Mouse (Mus musculus) gastrocnemius, postnatal 14 days (tissue): ENCODE results near the gene Cmya5. TPM values are rescaled to one million over a fixed set of nuclear protein-coding genes. Genes with fewer than 3 reads are reported as not detected.
"Not testable (repeated sequence)": the region's sequence is repeated elsewhere in the genome, so short reads cannot be mapped to it uniquely, and the experiment has no call there.

ENCODE experiments used
- DNase-seq: peaks from one replicate; pipeline ENCODE4 v3.0.0; 2021; ENCODE audit warnings: mixed read lengths
- intact Hi-C: fragments of 180-260 bp; cut with DNase I; formaldehyde crosslinking; loops from one replicate; pipeline ENCODE4 v1.15.1; 2025; ENCODE audit warnings: low total_unique reads
- long read RNA-seq, 2 experiments: library from polyadenylated mRNA; stranded (forward); transcript quantifications; one replicate each; pipeline ENCODE4 v2.0.0; 2021
- total RNA-seq, 2 experiments: library from RNA; stranded (reverse); gene quantifications; 2 replicates each; pipeline ENCODE4 v1.2.3; 2021

Cmya5 gene
- total RNA-seq = 100 to 1,000 TPM; 507 to 599 TPM
- long read RNA-seq, experiment 1, full-length matches to known transcripts = 5 of 120 reads
- long read RNA-seq, experiment 1, partial matches to known transcripts = 94 of 120 reads
- long read RNA-seq, experiment 1, other reads (novel, unspliced or antisense) = 21 of 120 reads
- long read RNA-seq, experiment 2, full-length matches to known transcripts = 13 of 112 reads
- long read RNA-seq, experiment 2, partial matches to known transcripts = 82 of 112 reads
- long read RNA-seq, experiment 2, other reads (novel, unspliced or antisense) = 17 of 112 reads

GRCm38 (mm10) chr13:93144336-93145167, at the start of gene Cmya5:
Cmya5 (minus strand) TSS chr13:93144724.
- DNase-seq = peak; percentile 93
- intact Hi-C loops = loop anchor here (5.0 kb wide), 1 partner anchor 162 kb away; no protein-coding TSS in a partner anchor

GRCm38 (mm10) chr13:93192646-93193026, 48.1 kb upstream of the Cmya5 start:
- intact Hi-C loops = no loop called here

GRCm38 (mm10) chr13:93191831-93192645, 47.5 kb upstream of the Cmya5 start, which contains the start of gene Tent2:
Tent2 (minus strand) TSS chr13:93192385.
- intact Hi-C loops = no loop called here
- peak; percentile 95 for DNase-seq

More at GRCm38 (mm10) chr13:93192646-93193026, 48.1 kb upstream of the Cmya5 start:
- DNase-seq = no peak

- intact Hi-C loops = no loop called here
- no peak for DNase-seq
Observed at GRCm38 (mm10) chr13:93189416-93189815, 44.9 kb upstream of the Cmya5 start.

DNA sequence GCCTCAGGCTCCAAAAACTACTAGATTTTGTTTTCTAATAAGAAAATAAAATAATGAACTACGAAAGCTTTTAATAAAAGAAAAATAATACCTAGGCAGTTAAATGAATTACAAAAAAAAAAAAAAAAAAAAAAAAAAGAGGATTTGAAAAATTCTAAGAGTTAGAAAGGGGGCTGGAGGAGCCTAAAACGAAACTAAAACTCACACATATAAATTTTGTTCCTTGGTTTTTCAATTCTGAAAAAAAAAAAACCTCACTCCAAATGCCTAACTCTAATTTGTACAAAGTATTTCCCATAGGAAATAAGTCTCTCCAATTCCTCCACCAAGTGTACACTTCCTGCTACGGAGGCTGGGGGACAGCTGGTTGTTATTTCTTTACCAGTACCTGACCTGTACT, 44.2 kb upstream of the Cmya5 start:
- no peak for DNase-seq
- intact Hi-C loops = no loop called here

DNA sequence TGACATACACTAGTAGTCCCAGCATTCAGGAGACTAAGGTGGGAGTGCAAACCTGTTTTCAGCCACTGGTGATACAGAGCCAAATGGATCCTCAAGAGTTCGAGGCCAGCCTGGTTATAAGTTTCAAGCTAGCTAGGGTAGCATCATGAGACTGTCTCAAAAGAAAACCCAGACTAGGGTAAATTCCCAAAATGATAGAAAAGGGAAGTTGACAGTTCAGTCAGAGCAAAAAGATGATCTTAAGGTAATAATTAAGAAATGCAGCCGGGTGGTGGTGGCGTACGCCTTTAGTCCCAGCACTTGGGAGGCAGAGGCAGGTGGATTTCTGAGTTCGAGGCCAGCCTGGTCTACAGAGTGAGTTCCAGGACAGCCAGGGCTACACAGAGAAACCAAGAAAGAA, 43.3 kb upstream of the Cmya5 start:
- DNase-seq, intact Hi-C loops: not testable (repeated sequence)

DNA sequence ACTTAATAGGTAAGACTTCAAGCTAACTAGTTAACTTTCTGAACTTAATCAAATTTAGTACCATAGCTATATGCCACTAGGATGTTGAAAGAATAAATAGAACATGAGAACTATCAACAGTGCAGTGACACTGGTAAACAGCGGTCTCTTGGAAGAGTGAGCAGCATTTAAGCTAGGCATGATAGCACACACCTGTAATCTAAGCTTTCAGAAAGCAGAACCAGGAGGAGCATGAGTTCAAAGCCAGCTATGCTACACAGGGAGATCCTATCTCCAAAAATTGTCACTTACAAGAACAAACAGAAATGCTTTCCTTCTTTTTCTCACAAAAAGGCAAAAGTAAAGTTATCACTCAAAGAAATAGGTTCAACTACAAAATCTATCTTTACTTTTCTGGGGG, 35.8 kb upstream of the Cmya5 start:
- intact Hi-C loops = no loop called here
- no peak for DNase-seq

DNA sequence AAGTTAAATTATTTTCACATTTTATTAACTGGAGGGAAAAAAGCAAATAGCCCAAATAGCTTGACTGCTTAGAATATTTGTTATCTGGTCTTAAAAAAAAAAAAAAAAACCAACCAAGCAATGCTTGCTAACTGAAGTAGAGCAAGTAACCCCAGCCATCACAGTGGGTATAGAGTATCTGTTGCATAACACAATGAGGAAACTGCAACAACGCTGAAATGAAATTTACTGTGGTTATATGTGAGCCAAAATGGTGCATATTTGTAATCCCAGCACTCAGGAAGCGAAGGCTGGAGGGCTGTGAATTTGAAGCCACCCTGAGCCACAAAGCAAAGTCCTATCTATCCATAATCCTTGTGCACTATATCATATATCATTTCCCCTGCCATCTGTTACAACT, 35.0 kb upstream of the Cmya5 start:
- no peak for DNase-seq
- intact Hi-C loops = no loop called here

DNA sequence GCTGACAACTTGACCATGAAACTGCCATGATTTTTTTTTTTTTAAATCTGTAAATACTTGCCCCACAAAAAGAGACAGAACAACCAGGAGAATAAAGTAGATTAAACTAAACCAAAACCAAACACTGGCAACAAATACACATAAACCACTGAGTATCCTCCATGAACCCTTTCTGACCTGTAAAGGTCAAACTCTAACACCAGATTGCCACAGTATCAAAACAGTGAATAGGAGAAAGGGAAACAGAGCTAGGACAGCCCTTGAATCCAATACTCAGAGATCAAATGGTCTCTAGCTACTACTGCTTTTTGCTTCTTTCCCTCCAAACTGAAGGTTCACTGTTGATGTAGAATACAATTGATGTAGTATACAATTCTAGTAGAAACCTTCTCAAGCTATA, 33.0 kb upstream of the Cmya5 start:
- intact Hi-C loops = no loop called here
- no peak for DNase-seq

DNA sequence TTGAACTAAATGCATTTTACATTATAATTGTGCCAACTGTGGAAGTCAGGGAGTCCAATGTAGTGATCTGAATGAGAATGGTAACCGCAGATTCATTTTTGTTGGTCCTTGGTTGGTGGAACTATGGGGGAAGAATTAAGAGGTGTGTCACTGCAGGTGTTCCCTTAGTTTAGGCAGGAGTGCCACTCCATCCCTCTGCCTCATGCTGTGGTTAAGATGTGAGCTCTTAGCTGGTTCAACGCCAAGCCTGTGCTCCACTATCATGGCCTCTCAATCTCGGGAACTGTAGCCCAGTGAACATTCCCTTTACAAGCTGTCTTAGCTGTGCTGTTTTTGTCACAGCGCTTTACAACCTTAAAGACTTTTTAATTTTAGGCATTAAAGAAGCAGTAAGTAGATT, 18.8 kb upstream of the Cmya5 start:
- DNase-seq = no peak
- intact Hi-C loops = no loop called here

DNA sequence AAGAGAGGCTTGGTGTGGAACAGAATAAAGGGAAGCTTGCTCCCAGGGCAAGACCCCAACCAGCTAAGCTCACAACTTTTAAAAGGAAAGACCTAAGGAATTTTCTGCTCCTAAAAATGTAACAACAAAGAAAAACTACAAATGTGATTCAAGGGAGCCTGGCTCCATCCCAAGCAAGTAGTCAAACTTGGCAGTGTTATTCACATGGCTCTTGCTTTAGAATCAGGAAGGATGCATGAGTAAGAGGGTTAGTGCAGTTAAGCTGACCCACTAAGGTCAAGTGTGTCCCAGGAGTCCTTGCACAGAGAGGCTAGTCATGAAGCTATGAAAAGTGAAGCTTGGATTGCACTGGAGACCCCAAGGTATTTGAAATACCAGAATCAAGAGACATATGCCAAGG, 17.9 kb upstream of the Cmya5 start:
- DNase-seq = no peak
- intact Hi-C loops = no loop called here

DNA sequence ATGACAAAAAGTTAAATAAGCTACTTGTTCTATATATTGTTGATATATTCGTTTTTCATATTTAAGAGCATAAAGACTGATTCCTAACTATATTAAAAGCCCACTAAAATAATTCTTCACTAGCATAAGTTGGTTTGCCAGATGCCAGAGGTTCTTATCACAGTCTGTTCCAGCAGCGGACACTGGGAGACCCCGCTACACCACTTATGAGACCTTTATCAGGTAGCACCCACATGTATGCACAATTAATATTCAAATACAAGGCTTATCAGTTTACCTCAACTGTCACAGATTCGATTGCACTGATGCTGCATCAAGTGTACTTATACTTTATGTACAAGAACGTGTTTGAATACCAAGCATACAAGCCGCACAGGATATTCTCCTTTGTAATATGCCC, 13.7 kb upstream of the Cmya5 start:
- intact Hi-C loops = no loop called here
- no peak for DNase-seq

DNA sequence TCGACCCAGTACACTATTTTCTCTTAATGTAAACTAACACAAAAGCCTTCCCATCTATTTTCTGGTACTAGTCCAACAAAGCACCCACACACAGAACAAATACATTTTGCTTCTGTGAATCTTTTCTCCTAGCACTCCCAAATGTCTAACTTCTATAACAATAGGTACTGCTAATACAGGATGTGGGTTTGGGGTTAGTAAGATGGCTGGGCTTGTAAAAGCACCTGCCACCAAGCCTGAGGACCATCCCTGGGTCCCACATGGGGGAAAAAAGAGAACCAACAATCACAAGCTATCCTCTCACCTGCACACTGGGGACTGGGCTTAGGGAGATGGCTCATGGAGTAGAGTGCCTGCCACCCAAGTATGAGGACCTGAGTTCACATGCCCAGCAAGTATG, 8.8 kb upstream of the Cmya5 start:
- intact Hi-C loops = no loop called here
- DNase-seq = no peak

GRCm38 (mm10) chr13:93143819-93144283, 673 bp downstream of the Cmya5 start:
- peak; percentile 44 for DNase-seq
- intact Hi-C loops = loop anchor here (5.0 kb wide), 1 partner anchor 162 kb away; no protein-coding TSS in a partner anchor

GRCm38 (mm10) chr13:93141184-93141583, 3.3 kb downstream of the Cmya5 start:
- no peak for DNase-seq

DNA sequence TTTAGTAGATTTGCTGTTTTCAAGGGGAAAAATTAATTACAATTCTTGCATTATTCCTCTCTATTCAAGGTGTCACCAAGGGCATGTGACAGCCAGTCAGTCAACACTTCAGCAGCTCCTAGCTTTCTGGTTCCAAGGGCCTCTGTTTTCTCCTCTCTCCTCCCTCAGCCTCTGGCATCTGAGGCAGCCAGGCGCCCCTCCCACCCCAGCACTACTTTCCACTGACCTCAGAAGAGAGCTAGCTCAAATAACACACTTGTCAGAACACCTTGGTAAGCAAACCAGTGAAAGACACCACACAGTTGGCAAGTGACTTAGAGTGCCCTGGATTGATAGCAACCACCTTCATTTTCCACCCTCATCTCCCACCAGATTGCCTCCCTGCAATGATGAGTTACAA, 6.5 kb downstream of the Cmya5 start:
- peak; percentile 53 for DNase-seq
- intact Hi-C loops = no loop called here

More at GRCm38 (mm10) chr13:93141184-93141583, 3.3 kb downstream of the Cmya5 start:
- intact Hi-C loops = loop anchor here (5.0 kb wide), 1 partner anchor 159 kb away; no protein-coding TSS in a partner anchor

DNA sequence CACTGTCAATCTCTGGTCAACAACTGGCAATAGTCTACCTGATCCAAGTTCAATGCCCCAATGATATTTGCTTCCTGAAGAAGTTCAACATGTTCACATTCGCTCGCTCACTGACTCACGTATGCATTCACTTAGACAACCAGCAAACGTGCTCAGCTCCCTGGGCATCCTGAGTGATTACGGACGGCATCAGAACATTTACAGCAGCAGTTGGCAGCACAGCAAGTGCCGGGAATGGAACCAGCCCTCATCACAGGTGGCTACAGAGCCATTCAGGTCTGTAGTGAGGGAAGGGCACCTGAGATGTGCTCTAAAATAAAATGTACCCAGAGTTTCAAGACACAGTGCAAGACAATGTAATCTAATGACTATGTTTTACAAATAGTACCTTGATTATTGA, 7.4 kb downstream of the Cmya5 start:
- DNase-seq = no peak

DNA sequence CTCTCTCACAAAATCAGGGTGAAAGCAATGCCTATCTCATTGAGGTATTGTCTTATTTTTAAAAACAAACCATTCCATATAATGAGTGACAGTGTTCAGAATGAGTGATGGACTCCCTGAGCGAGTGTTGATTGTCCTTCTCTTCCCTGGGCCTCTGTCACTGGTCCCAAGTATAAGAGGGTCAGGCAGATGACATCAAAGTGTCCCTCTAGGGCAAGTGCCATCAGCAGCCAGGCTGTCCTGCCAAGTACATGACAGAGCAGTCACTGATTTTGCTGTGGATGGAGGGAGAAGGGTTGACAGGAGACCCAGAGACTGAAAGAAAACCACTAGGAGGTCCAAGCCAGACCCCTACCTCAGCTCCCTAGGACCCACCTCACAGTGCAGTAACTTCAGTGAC, 8.3 kb downstream of the Cmya5 start:
- DNase-seq = no peak
- intact Hi-C loops = no loop called here

More for the DNA sequence above, 7.4 kb downstream of the Cmya5 start:
- intact Hi-C loops = no loop called here

DNA sequence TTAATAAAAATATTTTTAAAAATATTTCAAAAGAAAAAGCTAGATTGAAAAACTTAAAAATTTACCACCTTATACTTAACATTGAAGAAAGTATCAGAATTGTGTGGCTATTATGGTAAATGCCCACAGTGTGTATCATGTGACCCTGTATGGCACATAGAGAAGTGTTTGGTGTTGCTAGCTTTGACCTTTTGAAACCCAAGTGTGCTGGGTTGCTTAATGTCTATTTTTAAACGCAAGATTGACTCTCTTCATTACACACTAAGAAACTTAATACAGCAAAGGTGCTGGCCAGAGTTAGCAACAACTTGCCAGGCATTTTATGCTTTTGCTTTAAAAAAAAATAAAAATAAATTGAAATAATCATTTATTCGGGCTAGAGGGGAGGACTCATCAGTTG, 9.0 kb downstream of the Cmya5 start:
- intact Hi-C loops = no loop called here
- DNase-seq = no peak

GRCm38 (mm10) chr13:93130674-93131073, 13.8 kb downstream of the Cmya5 start:
- no peak for DNase-seq
- intact Hi-C loops = no loop called here
